Mouse (Mus musculus) hindlimb bud, embryonic 11.5 days (tissue): ENCODE data around the gene Akap2.

Source experiments
- DNase-seq: peaks from one replicate; pipeline ENCODE4 v3.0.0-alpha.2; 2012; ENCODE audit warnings: low read depth, low spot score; ENCODE audit errors: extremely low spot score

Gene Akap2

GRCm38 (mm10) chr4:57701576-57701975, 15.9 kb upstream of the Akap2 start:
- DNase-seq, result no peak

- no peak for DNase-seq
These were observed 13.6 kb upstream of the Akap2 start for GRCm38 (mm10) chr4:57703574-57704470.

- no peak for DNase-seq
These were observed 12.9 kb upstream of the Akap2 start for GRCm38 (mm10) chr4:57704575-57704974.

GRCm38 (mm10) chr4:57715849-57716248, 1.6 kb upstream of the Akap2 start:
- DNase-seq, result no peak

- no peak for DNase-seq
These were observed 722 bp upstream of the Akap2 start for GRCm38 (mm10) chr4:57716735-57717134.

- no peak for DNase-seq
These were observed 1.9 kb downstream of the Akap2 start for GRCm38 (mm10) chr4:57719370-57719769.

- no peak for DNase-seq
These were observed 3.5 kb downstream of the Akap2 start for GRCm38 (mm10) chr4:57720869-57721361.

- no peak for DNase-seq
These were observed 4.8 kb downstream of the Akap2 start for GRCm38 (mm10) chr4:57722296-57722695.

- DNase-seq, result no peak
These were observed 6.2 kb downstream of the Akap2 start for GRCm38 (mm10) chr4:57723659-57724058.

- DNase-seq, result no peak
These were observed 8.1 kb downstream of the Akap2 start for GRCm38 (mm10) chr4:57725569-57725968.

- DNase-seq, result no peak
These were observed 11.2 kb downstream of the Akap2 start for GRCm38 (mm10) chr4:57728611-57729183.

- no peak for DNase-seq
These were observed 12.6 kb downstream of the Akap2 start for GRCm38 (mm10) chr4:57730047-57730446.

GRCm38 (mm10) chr4:57730801-57731598, 13.5 kb downstream of the Akap2 start:
- DNase-seq, result no peak

- no peak for DNase-seq
These were observed 14.9 kb downstream of the Akap2 start for GRCm38 (mm10) chr4:57732351-57732750.

GRCm38 (mm10) chr4:57733445-57733844, 16.0 kb downstream of the Akap2 start:
- no peak for DNase-seq

GRCm38 (mm10) chr4:57735426-57735825, 18.0 kb downstream of the Akap2 start:
- no peak for DNase-seq

- peak; percentile 93 for DNase-seq
These were observed 21.5 kb downstream of the Akap2 start for GRCm38 (mm10) chr4:57738856-57739552.

- DNase-seq, result no peak
These were observed 26.0 kb downstream of the Akap2 start for GRCm38 (mm10) chr4:57743325-57743929.

- DNase-seq, result no peak
These were observed 33.2 kb downstream of the Akap2 start for GRCm38 (mm10) chr4:57750651-57751050.

GRCm38 (mm10) chr4:57751054-57751453, 33.6 kb downstream of the Akap2 start:
- DNase-seq, result no peak
